Mouse (Mus musculus): ENCODE results near the gene Pdp2. TPM values are rescaled to one million over a fixed set of nuclear protein-coding genes. Genes with fewer than 3 reads are reported as not detected.

The Pdp2 gene
- polyA plus RNA-seq, 1 experiment: 6.9 TPM

- no peak overlapping the region for H3K4me3 ChIP-seq (replicated peaks; ENCODE audit: insufficient read depth, low read depth, low read length)
- no peak for DNase-seq
- WGBS: 35% methylated on average over 7 of the region's 7 CpGs
- H3K27ac ChIP-seq (ENCODE audit: insufficient read depth, low read length): no peak overlapping the region
- no peaks in the 10 kb centered on the region for H3K27me3 ChIP-seq (ENCODE audit: control insufficient read depth, insufficient read depth, low read length)
- TF ChIP-seq CTCF (IDR thresholded peaks at IDR 0.05; ENCODE audit: borderline replicate concordance, insufficient read depth, low read depth, low read length) (no peak), POLR2A (IDR thresholded peaks at IDR 0.05; ENCODE audit: borderline replicate concordance, insufficient read depth, low read length) (no peak)
- no peaks in the 10 kb centered on the region for H3K4me1 ChIP-seq (ENCODE audit: control insufficient read depth, insufficient read depth, low read length)
Measured at GRCm38 (mm10) chr8:104601386-104601785, 10.1 kb downstream of the Pdp2 start.

- WGBS: 4% methylated on average over 12 of the region's 12 CpGs
- H3K27ac ChIP-seq (ENCODE audit: insufficient read depth, low read length): no peak overlapping the region
- no peak for DNase-seq
- H3K27me3 ChIP-seq (ENCODE audit: control insufficient read depth, insufficient read depth, low read length): no peaks in the 10 kb centered on the region
- H3K4me1 ChIP-seq (ENCODE audit: control insufficient read depth, insufficient read depth, low read length): no peaks in the 10 kb centered on the region
- H3K4me3 ChIP-seq (replicated peaks; ENCODE audit: insufficient read depth, low read depth, low read length): no peak overlapping the region
- TF ChIP-seq POLR2A (IDR thresholded peaks at IDR 0.05; ENCODE audit: borderline replicate concordance, insufficient read depth, low read length): no peak
- no peak for TF ChIP-seq CTCF (IDR thresholded peaks at IDR 0.05; ENCODE audit: borderline replicate concordance, insufficient read depth, low read depth, low read length)
Measured at GRCm38 (mm10) chr8:104601941-104602371, 10.7 kb downstream of the Pdp2 start.

- peaks cover 6% of the 10 kb centered on the region; the same call in 1 of the 2 replicates for H3K4me1 ChIP-seq (ENCODE audit: control insufficient read depth, insufficient read depth, low read length)
- DNase-seq: peak; percentile 77
- TF ChIP-seq CTCF (IDR thresholded peaks at IDR 0.05; ENCODE audit: borderline replicate concordance, insufficient read depth, low read depth, low read length): peak; percentile 96
- TF ChIP-seq POLR2A (IDR thresholded peaks at IDR 0.05; ENCODE audit: borderline replicate concordance, insufficient read depth, low read length): no peak
- H3K4me3 ChIP-seq (replicated peaks; ENCODE audit: insufficient read depth, low read depth, low read length): no peak overlapping the region
- no peaks in the 10 kb centered on the region for H3K27me3 ChIP-seq (ENCODE audit: control insufficient read depth, insufficient read depth, low read length)
- H3K27ac ChIP-seq (ENCODE audit: insufficient read depth, low read length): no peak overlapping the region
- WGBS: 23% methylated on average over 21 of the region's 21 CpGs
Measured at GRCm38 (mm10) chr8:104602468-104603244, 11.4 kb downstream of the Pdp2 start.

GRCm38 (mm10) chr8:104603245-104603593 lies 12.0 kb downstream of the Pdp2 start:
- Histone ChIP-seq H3K4me1 (ENCODE audit: control insufficient read depth, insufficient read depth, low read length) (peaks cover 12% of the 10 kb centered on the region), H3K4me3 (replicated peaks; ENCODE audit: insufficient read depth, low read depth, low read length) (no peak overlapping the region), H3K27me3 (ENCODE audit: control insufficient read depth, insufficient read depth, low read length) (no peaks in the 10 kb centered on the region), H3K27ac (ENCODE audit: insufficient read depth, low read length) (no peak overlapping the region)
- TF ChIP-seq CTCF (IDR thresholded peaks at IDR 0.05; ENCODE audit: borderline replicate concordance, insufficient read depth, low read depth, low read length): no peak
- WGBS: 80% methylated on average over 4 of the region's 4 CpGs
- DNase-seq: no peak

- Histone ChIP-seq H3K27me3 (ENCODE audit: control insufficient read depth, insufficient read depth, low read length) (no peaks in the 10 kb centered on the region), H3K4me1 (ENCODE audit: control insufficient read depth, insufficient read depth, low read length) (peaks cover 15% of the 10 kb centered on the region), H3K27ac (ENCODE audit: insufficient read depth, low read length) (no peak overlapping the region), H3K4me3 (replicated peaks; ENCODE audit: insufficient read depth, low read depth, low read length) (no peak overlapping the region)
- TF ChIP-seq CTCF (IDR thresholded peaks at IDR 0.05; ENCODE audit: borderline replicate concordance, insufficient read depth, low read depth, low read length) (no peak), POLR2A (IDR thresholded peaks at IDR 0.05; ENCODE audit: borderline replicate concordance, insufficient read depth, low read length) (no peak)
- no peak for DNase-seq
- 47% methylated on average over 6 of the region's 6 CpGs for WGBS
Measured at GRCm38 (mm10) chr8:104606329-104606728, 15.1 kb downstream of the Pdp2 start.

GRCm38 (mm10) chr8:104607944-104608343 lies 16.7 kb downstream of the Pdp2 start:
- TF ChIP-seq POLR2A (IDR thresholded peaks at IDR 0.05; ENCODE audit: borderline replicate concordance, insufficient read depth, low read length): no peak
- TF ChIP-seq CTCF (IDR thresholded peaks at IDR 0.05; ENCODE audit: borderline replicate concordance, insufficient read depth, low read depth, low read length): peak; percentile 30; the same call in 1 of the 2 replicates
- Histone ChIP-seq H3K27ac (ENCODE audit: insufficient read depth, low read length) (no peak overlapping the region), H3K4me1 (ENCODE audit: control insufficient read depth, insufficient read depth, low read length) (peaks cover 15% of the 10 kb centered on the region), H3K27me3 (ENCODE audit: control insufficient read depth, insufficient read depth, low read length) (no peaks in the 10 kb centered on the region), H3K4me3 (replicated peaks; ENCODE audit: insufficient read depth, low read depth, low read length) (no peak overlapping the region)
- WGBS: 4% methylated on average over 2 of the region's 2 CpGs
- peak; percentile 61 to 82 for DNase-seq

GRCm38 (mm10) chr8:104609222-104609621 lies 18.0 kb downstream of the Pdp2 start:
- Histone ChIP-seq H3K27me3 (ENCODE audit: control insufficient read depth, insufficient read depth, low read length) (no peaks in the 10 kb centered on the region), H3K4me3 (replicated peaks; ENCODE audit: insufficient read depth, low read depth, low read length) (no peak overlapping the region), H3K27ac (ENCODE audit: insufficient read depth, low read length) (no peak overlapping the region), H3K4me1 (ENCODE audit: control insufficient read depth, insufficient read depth, low read length) (peaks cover 15% of the 10 kb centered on the region)
- 31% methylated on average over 8 of the region's 8 CpGs for WGBS
- no peak for DNase-seq
- TF ChIP-seq POLR2A (IDR thresholded peaks at IDR 0.05; ENCODE audit: borderline replicate concordance, insufficient read depth, low read length) (no peak), CTCF (IDR thresholded peaks at IDR 0.05; ENCODE audit: borderline replicate concordance, insufficient read depth, low read depth, low read length) (no peak)

- H3K27ac ChIP-seq (ENCODE audit: insufficient read depth, low read length): no peak overlapping the region
- peaks cover 15% of the 10 kb centered on the region for H3K4me1 ChIP-seq (ENCODE audit: control insufficient read depth, insufficient read depth, low read length)
- DNase-seq: no peak
- 75% methylated on average over 12 of the region's 12 CpGs for WGBS
- TF ChIP-seq CTCF (IDR thresholded peaks at IDR 0.05; ENCODE audit: borderline replicate concordance, insufficient read depth, low read depth, low read length) (no peak), POLR2A (IDR thresholded peaks at IDR 0.05; ENCODE audit: borderline replicate concordance, insufficient read depth, low read length) (no peak)
- H3K27me3 ChIP-seq (ENCODE audit: control insufficient read depth, insufficient read depth, low read length): no peaks in the 10 kb centered on the region
- H3K4me3 ChIP-seq (replicated peaks; ENCODE audit: insufficient read depth, low read depth, low read length): no peak overlapping the region
Measured at GRCm38 (mm10) chr8:104610185-104610766, 19.0 kb downstream of the Pdp2 start.

Data from cerebellum, adult 2 months (tissue).